Mouse (Mus musculus): ENCODE results near the gene Sf3a3. TPM values are rescaled to one million over a fixed set of nuclear protein-coding genes. Genes with fewer than 3 reads are reported as not detected.
"Not testable (repeated sequence)": the region's sequence is repeated elsewhere in the genome, so short reads cannot be mapped to it uniquely, and the experiment has no call there.

Gene Sf3a3
- polyA plus RNA-seq, 1 experiment: 41.6 TPM

DNA sequence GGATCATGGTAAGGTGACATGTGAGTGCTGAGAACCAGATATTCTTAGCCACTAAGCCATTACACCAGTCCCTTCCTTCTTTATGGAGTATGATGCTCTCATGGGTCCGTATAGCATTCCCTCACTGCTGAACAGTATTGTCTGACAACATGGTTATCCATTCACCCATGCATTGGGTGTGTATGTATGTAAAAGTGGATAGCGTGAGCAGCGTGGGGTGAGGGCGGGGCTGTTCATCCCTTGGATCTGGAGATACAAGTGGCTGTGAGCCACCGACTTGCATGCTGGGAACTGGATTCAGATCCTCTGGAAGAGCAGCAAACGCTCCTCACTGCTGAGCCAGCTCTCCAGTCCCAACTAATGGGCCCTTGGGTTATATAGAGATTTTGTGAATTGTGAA lies 2.0 kb upstream of the Sf3a3 start:
- H3K4me2 ChIP-seq (ENCODE audit: low read depth): no peak overlapping the region
- H3K27me3 ChIP-seq (ENCODE audit: control insufficient read depth, insufficient read depth, insufficient read length): no peaks in the 10 kb centered on the region
- no peak overlapping the region for H3ac ChIP-seq (ENCODE audit: control insufficient read depth, insufficient read length)
- H3K36me3 ChIP-seq (ENCODE audit: control insufficient read depth, insufficient read depth): peaks cover 4% of the 10 kb centered on the region
- peaks cover 19% of the 10 kb centered on the region for H3K79me2 ChIP-seq (ENCODE audit: control insufficient read depth, insufficient read depth)
- TF ChIP-seq TCF3 (IDR thresholded peaks at IDR 0.05; ENCODE audit: insufficient read length, low read depth): no peak
- no peak for TF ChIP-seq POLR2AphosphoS2 (IDR thresholded peaks at IDR 0.05; ENCODE audit: insufficient read length, low read depth)
- TF ChIP-seq REST (IDR thresholded peaks at IDR 0.05; ENCODE audit: insufficient read depth, insufficient read length): no peak
- no peak for TF ChIP-seq SRF (IDR thresholded peaks at IDR 0.05; ENCODE audit: control insufficient read depth, insufficient read length, low read depth)
- H3K4me3 ChIP-seq: no peak overlapping the region

DNA sequence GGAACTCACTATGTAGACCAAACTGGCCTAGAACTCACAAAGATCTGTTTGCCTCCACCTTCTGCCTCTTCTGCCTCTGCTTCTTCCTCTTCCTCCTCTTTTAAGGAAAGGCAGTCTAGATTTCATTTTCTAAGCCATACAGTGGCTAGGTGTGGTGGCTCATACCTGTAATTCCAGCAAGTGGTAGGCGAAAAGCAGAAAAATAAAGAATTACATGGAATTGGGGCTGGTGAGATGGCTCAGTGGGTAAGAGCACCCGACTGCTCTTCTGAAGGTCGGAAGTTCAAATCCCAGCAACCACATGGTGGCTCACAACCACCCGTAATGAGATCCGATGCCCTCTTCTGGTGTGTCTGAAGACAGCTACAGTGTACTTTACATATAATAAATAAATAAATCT lies 726 bp upstream of the Sf3a3 start:
- Histone ChIP-seq H3K36me3 (ENCODE audit: control insufficient read depth, insufficient read depth) (peaks cover 13% of the 10 kb centered on the region), H3K4me2 (ENCODE audit: low read depth) (peak overlapping the region; percentile 65), H3K4me3 (peak overlapping the region; percentile 67), H3K79me2 (ENCODE audit: control insufficient read depth, insufficient read depth) (peaks cover 19% of the 10 kb centered on the region)
- H3K27me3 ChIP-seq (ENCODE audit: control insufficient read depth, insufficient read depth, insufficient read length); H3ac ChIP-seq (ENCODE audit: control insufficient read depth, insufficient read length): not testable (repeated sequence)

DNA sequence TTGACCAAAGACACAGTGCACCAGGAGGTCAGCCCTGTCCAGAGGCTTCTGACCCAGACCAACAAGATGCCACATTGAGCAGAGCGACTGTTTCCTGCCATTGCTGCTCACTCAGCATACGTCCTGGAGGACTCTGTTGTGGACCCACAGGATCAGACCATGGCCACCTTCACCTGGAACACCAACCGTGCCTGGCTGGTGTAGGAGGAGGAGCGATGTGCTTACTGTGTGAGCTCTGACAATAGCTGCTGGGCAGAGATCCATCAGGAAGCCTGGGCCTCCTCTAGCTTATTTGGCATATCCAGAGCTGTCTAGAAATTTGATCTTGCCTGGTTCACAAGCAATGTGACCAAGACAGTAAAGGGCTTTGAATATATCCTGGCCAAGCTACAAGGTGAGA lies 4.5 kb downstream of the Sf3a3 start:
- no peaks in the 10 kb centered on the region for H3K27me3 ChIP-seq (ENCODE audit: control insufficient read depth, insufficient read depth, insufficient read length)
- TF ChIP-seq REST (IDR thresholded peaks at IDR 0.05; ENCODE audit: insufficient read depth, insufficient read length): no peak
- TF ChIP-seq MYOG (IDR thresholded peaks at IDR 0.05; ENCODE audit: control insufficient read depth in 1 of 3, insufficient read depth in 1 of 3, insufficient read length in 2 of 3, low read depth in 2 of 3): no peak
- TF ChIP-seq POLR2AphosphoS2 (IDR thresholded peaks at IDR 0.05; ENCODE audit: insufficient read length, low read depth): no peak
- no peak for TF ChIP-seq USF1 (IDR thresholded peaks at IDR 0.05; ENCODE audit: low read depth)
- no peak for TF ChIP-seq MAX (IDR thresholded peaks at IDR 0.05; ENCODE audit: low read depth)
- no peak for TF ChIP-seq CEBPB (IDR thresholded peaks at IDR 0.05; ENCODE audit: insufficient read depth, poor library complexity, severe bottlenecking)
- TF ChIP-seq TCF12 (IDR thresholded peaks at IDR 0.05; ENCODE audit: insufficient read depth, poor library complexity, severe bottlenecking): no peak
- TF ChIP-seq POLR2A (IDR thresholded peaks at IDR 0.05; ENCODE audit: insufficient read length, low read depth): no peak
- TF ChIP-seq E2F4 (IDR thresholded peaks at IDR 0.05; ENCODE audit: insufficient read depth): no peak
- no peak for TF ChIP-seq TCF3 (IDR thresholded peaks at IDR 0.05; ENCODE audit: insufficient read length, low read depth)
- no peak for TF ChIP-seq MYOD1 (IDR thresholded peaks at IDR 0.05; ENCODE audit: control insufficient read depth in 1 of 3, insufficient read length in 2 of 3, low read depth in 2 of 3)
- TF ChIP-seq SRF (IDR thresholded peaks at IDR 0.05; ENCODE audit: control insufficient read depth, insufficient read length, low read depth): no peak
- H3K36me3 ChIP-seq (ENCODE audit: control insufficient read depth, insufficient read depth): peaks cover 37% of the 10 kb centered on the region
- peaks cover 19% of the 10 kb centered on the region for H3K79me2 ChIP-seq (ENCODE audit: control insufficient read depth, insufficient read depth)
- H3ac ChIP-seq (ENCODE audit: control insufficient read depth, insufficient read length): no peak overlapping the region
- H3K4me2 ChIP-seq (ENCODE audit: low read depth): no peak overlapping the region
- no peak overlapping the region for H3K4me3 ChIP-seq

DNA sequence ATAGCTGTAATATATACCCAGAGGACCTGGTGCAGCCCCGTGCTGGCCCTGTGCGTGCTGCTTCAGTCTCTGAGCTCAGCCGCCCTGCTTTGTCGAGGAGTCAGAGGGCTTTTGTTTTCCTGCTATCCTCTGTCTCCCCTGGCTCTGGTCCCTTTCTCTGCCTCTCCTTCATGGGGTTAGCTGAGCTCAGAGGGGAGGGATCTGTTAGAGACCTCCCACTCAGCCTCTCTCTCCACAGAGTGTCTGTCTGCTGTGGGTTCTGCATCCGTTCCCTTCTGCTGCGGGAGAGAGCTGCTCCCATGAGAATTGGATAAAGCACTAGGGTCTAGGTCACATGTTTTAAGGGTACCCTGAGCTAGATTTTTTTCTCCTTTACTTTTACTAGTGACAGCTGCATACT lies 11.5 kb downstream of the Sf3a3 start:
- H3K36me3 ChIP-seq (ENCODE audit: control insufficient read depth, insufficient read depth): peaks cover 37% of the 10 kb centered on the region
- no peaks in the 10 kb centered on the region for H3K79me2 ChIP-seq (ENCODE audit: control insufficient read depth, insufficient read depth)
- no peak overlapping the region for H3ac ChIP-seq (ENCODE audit: control insufficient read depth, insufficient read length)
- no peaks in the 10 kb centered on the region for H3K27me3 ChIP-seq (ENCODE audit: control insufficient read depth, insufficient read depth, insufficient read length)
- H3K4me2 ChIP-seq (ENCODE audit: low read depth): no peak overlapping the region
- TF ChIP-seq E2F4 (IDR thresholded peaks at IDR 0.05; ENCODE audit: insufficient read depth) (no peak), MYOG (IDR thresholded peaks at IDR 0.05; ENCODE audit: control insufficient read depth in 1 of 3, insufficient read depth in 1 of 3, insufficient read length in 2 of 3, low read depth in 2 of 3) (no peak), REST (IDR thresholded peaks at IDR 0.05; ENCODE audit: insufficient read depth, insufficient read length) (no peak), SRF (IDR thresholded peaks at IDR 0.05; ENCODE audit: control insufficient read depth, insufficient read length, low read depth) (no peak), CEBPB (IDR thresholded peaks at IDR 0.05; ENCODE audit: insufficient read depth, poor library complexity, severe bottlenecking) (no peak), USF1 (IDR thresholded peaks at IDR 0.05; ENCODE audit: low read depth) (no peak), TCF3 (IDR thresholded peaks at IDR 0.05; ENCODE audit: insufficient read length, low read depth) (no peak), MAX (IDR thresholded peaks at IDR 0.05; ENCODE audit: low read depth) (no peak), POLR2AphosphoS2 (IDR thresholded peaks at IDR 0.05; ENCODE audit: insufficient read length, low read depth) (no peak), TCF12 (IDR thresholded peaks at IDR 0.05; ENCODE audit: insufficient read depth, poor library complexity, severe bottlenecking) (no peak), MYOD1 (IDR thresholded peaks at IDR 0.05; ENCODE audit: control insufficient read depth in 1 of 3, insufficient read length in 2 of 3, low read depth in 2 of 3) (no peak), POLR2A (IDR thresholded peaks at IDR 0.05; ENCODE audit: insufficient read length, low read depth) (no peak)
- no peak overlapping the region for H3K4me3 ChIP-seq

DNA sequence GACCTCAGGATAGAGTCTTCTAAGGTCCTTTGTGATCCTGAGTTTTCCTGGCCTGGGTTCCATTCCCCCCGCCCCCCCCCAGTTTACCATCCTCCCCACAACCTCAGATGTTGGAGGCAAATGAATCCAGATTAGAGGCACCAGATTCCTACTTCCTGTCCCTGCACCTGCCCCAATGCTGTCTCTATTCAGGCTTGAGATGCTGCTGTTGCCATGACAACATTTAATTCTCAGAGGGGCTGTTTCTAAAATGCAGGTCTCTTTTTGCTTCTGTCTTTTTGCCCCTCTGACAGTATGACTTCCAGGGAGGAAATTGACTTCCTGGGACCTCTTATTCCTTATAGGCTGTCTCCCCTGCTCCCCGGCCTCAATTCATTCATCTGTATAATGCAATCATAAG lies 22.4 kb downstream of the Sf3a3 start:
- Histone ChIP-seq H3ac (ENCODE audit: control insufficient read depth, insufficient read length) (no peak overlapping the region), H3K4me3 (no peak overlapping the region), H3K36me3 (ENCODE audit: control insufficient read depth, insufficient read depth) (peaks cover 19% of the 10 kb centered on the region), H3K27me3 (ENCODE audit: control insufficient read depth, insufficient read depth, insufficient read length) (no peaks in the 10 kb centered on the region), H3K79me2 (ENCODE audit: control insufficient read depth, insufficient read depth) (peaks cover 2% of the 10 kb centered on the region), H3K4me2 (ENCODE audit: low read depth) (no peak overlapping the region)
- TF ChIP-seq CEBPB (IDR thresholded peaks at IDR 0.05; ENCODE audit: insufficient read depth, poor library complexity, severe bottlenecking): no peak

DNA sequence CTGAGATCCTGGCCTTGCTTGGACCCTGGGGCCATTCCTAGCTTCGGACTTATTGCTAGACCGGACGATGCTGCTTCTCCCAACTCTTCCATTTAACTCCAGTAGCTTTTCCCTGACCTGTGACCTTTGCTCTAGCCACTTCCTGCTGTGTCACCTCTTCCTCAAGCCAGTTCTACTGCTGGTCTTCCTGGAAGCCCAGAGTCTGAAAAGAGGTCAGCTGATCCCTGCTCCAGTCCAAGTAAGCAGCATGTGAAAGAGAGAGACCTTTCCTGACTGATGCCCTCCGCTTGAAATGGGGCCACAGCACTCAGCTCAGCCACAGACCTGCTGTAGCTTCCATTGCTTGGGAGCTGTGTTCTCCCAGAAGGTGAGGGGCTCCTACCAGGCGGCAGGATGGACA lies 22.9 kb downstream of the Sf3a3 start:
- Histone ChIP-seq H3ac (ENCODE audit: control insufficient read depth, insufficient read length) (no peak overlapping the region), H3K4me2 (ENCODE audit: low read depth) (no peak overlapping the region)
- TF ChIP-seq TCF3 (IDR thresholded peaks at IDR 0.05; ENCODE audit: insufficient read length, low read depth): no peak
- no peak for TF ChIP-seq E2F4 (IDR thresholded peaks at IDR 0.05; ENCODE audit: insufficient read depth)
- no peak for TF ChIP-seq MYOG (IDR thresholded peaks at IDR 0.05; ENCODE audit: control insufficient read depth in 1 of 3, insufficient read depth in 1 of 3, insufficient read length in 2 of 3, low read depth in 2 of 3)
- no peak for TF ChIP-seq REST (IDR thresholded peaks at IDR 0.05; ENCODE audit: insufficient read depth, insufficient read length)
- TF ChIP-seq SRF (IDR thresholded peaks at IDR 0.05; ENCODE audit: control insufficient read depth, insufficient read length, low read depth): no peak
- TF ChIP-seq POLR2A (IDR thresholded peaks at IDR 0.05; ENCODE audit: insufficient read length, low read depth): no peak
- no peak for TF ChIP-seq TCF12 (IDR thresholded peaks at IDR 0.05; ENCODE audit: insufficient read depth, poor library complexity, severe bottlenecking)
- TF ChIP-seq MYOD1 (IDR thresholded peaks at IDR 0.05; ENCODE audit: control insufficient read depth in 1 of 3, insufficient read length in 2 of 3, low read depth in 2 of 3): no peak
- no peak for TF ChIP-seq CEBPB (IDR thresholded peaks at IDR 0.05; ENCODE audit: insufficient read depth, poor library complexity, severe bottlenecking)
- no peak for TF ChIP-seq MAX (IDR thresholded peaks at IDR 0.05; ENCODE audit: low read depth)
- no peak for TF ChIP-seq POLR2AphosphoS2 (IDR thresholded peaks at IDR 0.05; ENCODE audit: insufficient read length, low read depth)

More for the DNA sequence above, 22.9 kb downstream of the Sf3a3 start:
- Histone ChIP-seq H3K36me3 (ENCODE audit: control insufficient read depth, insufficient read depth) (peaks cover 15% of the 10 kb centered on the region), H3K79me2 (ENCODE audit: control insufficient read depth, insufficient read depth) (peaks cover 7% of the 10 kb centered on the region), H3K27me3 (ENCODE audit: control insufficient read depth, insufficient read depth, insufficient read length) (no peaks in the 10 kb centered on the region), H3K4me3 (no peak overlapping the region)
